Mouse (Mus musculus) intestine, embryonic 16.5 days (tissue): ENCODE data around the gene Zfp598. TPM values are rescaled to one million over a fixed set of nuclear protein-coding genes. Genes with fewer than 3 reads are reported as not detected.
A peak's percentile ranks its signal among the peaks of the same experiment; 100 is the strongest.
"Not testable (repeated sequence)": the region's sequence is repeated elsewhere in the genome, so short reads cannot be mapped to it uniquely, and the experiment has no call there.

Source experiments
- ATAC-seq: fragments of 200-750 bp; cut with Nextera tagmentation; 2 replicates; pipeline ENCODE4 v1.8.0; 2017; ENCODE audit warnings: moderate TSS enrichment, moderate library complexity
- H3K27ac ChIP-seq: fragments of 300-500 bp; sonication (generic); 2 replicates; pipeline ENCODE4 v1.5.1; 2014; ENCODE audit warnings: mild to moderate bottlenecking, low read length
- H3K27me3 ChIP-seq: fragments of 300-500 bp; sonication (generic); replicated peaks from 2 replicates; pipeline ENCODE4 v1.6.1; 2014; ENCODE audit warnings: low read length, control low read depth, mixed read lengths; ENCODE audit not compliant: control insufficient read depth, insufficient read depth
- H3K36me3 ChIP-seq: fragments of 300-500 bp; sonication (generic); 2 replicates; pipeline ENCODE4 v1.6.1; 2014; ENCODE audit warnings: low read length, control low read depth; ENCODE audit not compliant: control insufficient read depth, insufficient read depth
- H3K4me1 ChIP-seq: fragments of 300-500 bp; sonication (generic); 2 replicates; pipeline ENCODE4 v1.6.1; 2014; ENCODE audit warnings: low read length, control low read depth, mixed read lengths; ENCODE audit not compliant: control insufficient read depth, insufficient read depth
- H3K4me2 ChIP-seq: fragments of 300-500 bp; sonication (generic); 2 replicates; pipeline ENCODE4 v1.6.1; 2014; ENCODE audit warnings: low read depth, low read length, control low read depth
- H3K4me3 ChIP-seq: fragments of 300-500 bp; sonication (generic); 2 replicates; pipeline ENCODE4 v1.5.1; 2014; ENCODE audit warnings: mild to moderate bottlenecking, low read length
- H3K9ac ChIP-seq: fragments of 300-500 bp; sonication (generic); 2 replicates; pipeline ENCODE4 v1.6.1; 2014; ENCODE audit warnings: low read depth, low read length
- H3K9me3 ChIP-seq: fragments of 300-500 bp; sonication (generic); 2 replicates; pipeline ENCODE4 v1.6.1; 2016; ENCODE audit warnings: low read length, control low read depth; ENCODE audit not compliant: control insufficient read depth
- WGBS: fragments of 180-500 bp; shearing (Covaris S2); extraction: QIAGEN DNeasy Blood & Tissue Kit; methylation state at CpG from one replicate; pipeline ENCODE4 v1.1.7; 2014; 5-methylcytosine and 5-hydroxymethylcytosine counted together
- polyA plus RNA-seq: library from polyadenylated mRNA; unstranded; fragments of >200 nt; fragmentation: Nextera tagmentation; extraction: Ambion mirVana; gene quantifications from 2 replicates; pipeline ENCODE4 v1.2.1, GENCODE M21; 2015

Zfp598 gene
- polyA plus RNA-seq, 1 experiment from 2014 or later = 11.0 TPM

DNA sequence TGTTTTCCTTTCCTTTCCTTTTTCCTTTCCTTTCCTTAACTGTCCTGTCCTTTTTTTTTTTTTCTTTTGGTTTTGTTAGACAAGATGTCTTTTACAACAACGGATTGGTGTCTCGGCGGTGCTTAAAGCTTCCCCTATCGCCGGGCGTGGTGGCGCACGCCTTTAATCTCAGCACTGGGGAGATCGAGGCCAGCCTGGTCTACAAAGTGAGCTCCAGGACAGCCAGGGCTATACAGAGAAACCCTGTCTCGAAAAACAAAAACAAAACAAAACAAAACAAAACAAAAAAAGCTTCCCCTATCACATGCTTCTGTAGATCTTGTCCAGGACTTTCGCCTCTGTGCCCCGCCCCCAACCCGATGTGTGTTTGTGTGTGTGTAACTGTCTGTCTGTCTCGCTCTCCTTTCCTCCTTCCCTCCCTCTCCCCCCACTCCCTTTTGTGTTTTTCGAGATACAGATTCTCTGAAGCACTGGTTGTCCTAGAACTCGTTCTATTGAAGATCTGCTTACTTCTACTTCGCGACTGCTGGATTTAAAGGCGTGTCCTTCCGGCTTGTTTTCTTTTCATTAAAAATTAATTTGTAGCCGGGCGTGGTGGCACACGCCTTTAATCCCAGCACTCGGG lies 38.4 kb downstream of the Zfp598 start:
- H3K9ac ChIP-seq = peak overlapping the region; percentile 86
- no peaks in the 10 kb centered on the region for H3K27me3 ChIP-seq
- peak overlapping the region; percentile 79 for H3K4me2 ChIP-seq
- H3K27ac ChIP-seq = peak overlapping the region; percentile 75
- peak; percentile 38 for ATAC-seq
- H3K4me1 ChIP-seq = peaks cover 10% of the 10 kb centered on the region; the same call in 1 of the 2 replicates
- H3K36me3 ChIP-seq = peaks cover 10% of the 10 kb centered on the region; the same call in 1 of the 2 replicates
- 4% methylated on average over 24 of the region's 24 CpGs for WGBS
- H3K4me3 ChIP-seq = peak overlapping the region; percentile 64
- no peaks in the 10 kb centered on the region for H3K9me3 ChIP-seq

DNA sequence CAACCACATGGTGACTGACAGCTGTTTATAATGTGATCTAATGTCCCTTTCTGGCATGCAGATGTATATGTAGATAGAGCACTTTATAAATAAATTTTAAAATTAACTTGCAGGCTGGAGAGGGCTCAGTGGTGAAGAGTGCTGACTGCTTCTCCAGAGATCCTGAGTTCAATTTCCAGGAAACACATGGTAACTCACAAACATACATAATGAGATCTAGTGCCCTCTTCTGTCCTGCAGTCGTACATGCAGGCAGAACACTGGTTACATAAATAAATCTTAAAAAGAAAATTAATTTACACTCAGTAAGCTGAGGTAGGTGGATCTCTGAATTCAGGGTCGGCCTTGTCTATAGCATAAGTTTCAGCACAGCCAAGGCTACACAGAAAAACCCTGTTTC lies 39.2 kb downstream of the Zfp598 start:
- Histone ChIP-seq H3K27me3 (no peaks in the 10 kb centered on the region), H3K4me2 (no peak overlapping the region), H3K9me3 (no peaks in the 10 kb centered on the region), H3K9ac (no peak overlapping the region), H3K4me3 (peak overlapping the region; percentile 64; the same call in 1 of the 2 replicates), H3K4me1 (peaks cover 10% of the 10 kb centered on the region; the same call in 1 of the 2 replicates), H3K36me3 (peaks cover 10% of the 10 kb centered on the region; the same call in 1 of the 2 replicates), H3K27ac (no peak overlapping the region)
- ATAC-seq = no peak
- 31% methylated on average over 2 of the region's 2 CpGs for WGBS

GRCm38 (mm10) chr17:24715556-24715955 lies 46.1 kb downstream of the Zfp598 start:
- 74% methylated on average over 6 of the region's 6 CpGs for WGBS
- no peak overlapping the region for H3K27ac ChIP-seq

GRCm38 (mm10) chr17:24716166-24716682 lies 46.7 kb downstream of the Zfp598 start:
- Histone ChIP-seq H3K9ac (no peak overlapping the region), H3K4me3 (no peak overlapping the region), H3K36me3 (no peaks in the 10 kb centered on the region), H3K4me1 (peaks cover 5% of the 10 kb centered on the region; the same call in 1 of the 2 replicates), H3K4me2 (no peak overlapping the region), H3K27ac (no peak overlapping the region), H3K9me3 (no peaks in the 10 kb centered on the region), H3K27me3 (no peaks in the 10 kb centered on the region)
- no peak for ATAC-seq
- WGBS = 98% methylated on average over 15 of the region's 15 CpGs

More at GRCm38 (mm10) chr17:24715556-24715955, 46.1 kb downstream of the Zfp598 start:
- H3K36me3 ChIP-seq = no peaks in the 10 kb centered on the region
- peaks cover 5% of the 10 kb centered on the region; the same call in 1 of the 2 replicates for H3K4me1 ChIP-seq
- H3K9ac ChIP-seq = no peak overlapping the region
- ATAC-seq = no peak
- no peak overlapping the region for H3K4me3 ChIP-seq
- H3K27me3 ChIP-seq = no peaks in the 10 kb centered on the region
- H3K9me3 ChIP-seq = no peaks in the 10 kb centered on the region
- no peak overlapping the region for H3K4me2 ChIP-seq

- Histone ChIP-seq H3K27ac (no peak within 1 kb of the TSS), H3K9me3 (no peaks in the 10 kb centered on the region), H3K4me2 (peak within 1 kb of the TSS; percentile 57), H3K36me3 (peaks cover 7% of the 10 kb centered on the region), H3K9ac (peak within 1 kb of the TSS; percentile 96), H3K27me3 (no peaks in the 10 kb centered on the region), H3K4me3 (peak within 1 kb of the TSS; percentile 89), H3K4me1 (peaks cover 15% of the 10 kb centered on the region)
- ATAC-seq = no peak
- WGBS = 79% methylated on average over 4 of the region's 4 CpGs
Observed at GRCm38 (mm10) chr17:24717943-24718342, 48.5 kb downstream of the Zfp598 start, which contains the start of the genes Rnf151 and Rps2. Gene Rnf151 (minus strand): TSS chr17:24718063. Gene Rps2 (plus strand): TSS chr17:24718116.

- Histone ChIP-seq H3K4me1 (peaks cover 19% of the 10 kb centered on the region), H3K4me2 (peak overlapping the region; percentile 57), H3K4me3 (peak overlapping the region; percentile 89), H3K9ac (peak overlapping the region; percentile 96)
- not testable (repeated sequence) for H3K27ac ChIP-seq, H3K27me3 ChIP-seq, H3K9me3 ChIP-seq, ATAC-seq, H3K36me3 ChIP-seq
- 59% methylated on average over 5 of the region's 5 CpGs for WGBS
Observed at GRCm38 (mm10) chr17:24718938-24719337, 49.5 kb downstream of the Zfp598 start.

GRCm38 (mm10) chr17:24719494-24720222 lies 50.2 kb downstream of the Zfp598 start:
- peak; percentile 96 for ATAC-seq

GRCm38 (mm10) chr17:24720616-24721015 lies 51.1 kb downstream of the Zfp598 start:
- not testable (repeated sequence) for H3K36me3 ChIP-seq, H3K27me3 ChIP-seq, ATAC-seq, H3K9me3 ChIP-seq
- WGBS = 0% methylated on average over 11 of the region's 11 CpGs
- Histone ChIP-seq H3K4me2 (peak overlapping the region; percentile 58), H3K9ac (peak overlapping the region; percentile 69), H3K4me1 (peaks cover 19% of the 10 kb centered on the region), H3K27ac (0 out of 2 replicates have a peak overlapping the region, but pooled peaks have one; percentile 80), H3K4me3 (peak overlapping the region; percentile 89)

More at GRCm38 (mm10) chr17:24719494-24720222, 50.2 kb downstream of the Zfp598 start:
- peak overlapping the region; percentile 81 for H3K27ac ChIP-seq
- H3K4me2 ChIP-seq = peak overlapping the region; percentile 58
- H3K36me3 ChIP-seq = peaks cover 7% of the 10 kb centered on the region
- H3K9me3 ChIP-seq = no peaks in the 10 kb centered on the region
- H3K4me3 ChIP-seq = peak overlapping the region; percentile 89
- under 1% methylated on average over 61 of the region's 61 CpGs for WGBS
- peaks cover 19% of the 10 kb centered on the region for H3K4me1 ChIP-seq
- peak overlapping the region; percentile 96 for H3K9ac ChIP-seq
- no peaks in the 10 kb centered on the region for H3K27me3 ChIP-seq

DNA sequence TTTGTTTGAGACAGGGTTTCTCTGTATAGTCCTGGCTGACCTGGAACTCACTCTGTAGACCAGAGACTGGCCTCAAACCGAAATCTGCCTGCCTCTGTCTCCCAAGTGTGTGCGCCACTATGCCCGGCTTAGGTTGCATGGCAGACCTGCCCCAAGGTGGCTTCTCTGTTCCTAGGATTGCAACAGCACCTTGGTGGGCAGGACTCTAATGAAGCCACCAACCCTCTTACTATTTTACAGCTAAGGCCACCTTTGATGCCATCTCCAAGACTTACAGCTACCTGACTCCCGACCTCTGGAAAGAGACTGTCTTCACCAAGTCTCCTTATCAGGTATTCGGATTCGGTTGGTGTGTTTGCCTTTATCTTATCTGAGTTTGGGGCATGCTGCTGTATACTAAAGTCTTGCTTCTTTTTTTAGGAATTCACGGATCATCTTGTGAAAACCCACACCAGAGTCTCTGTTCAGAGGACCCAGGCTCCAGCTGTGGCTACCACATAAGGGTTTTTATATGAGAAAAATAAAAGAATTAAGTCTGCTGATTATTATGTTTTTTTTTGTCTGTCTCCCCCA lies 52.0 kb downstream of the Zfp598 start:
- H3K4me2 ChIP-seq = peak overlapping the region; percentile 58

More for the DNA sequence above, 52.0 kb downstream of the Zfp598 start:
- not testable (repeated sequence) for H3K27ac ChIP-seq, H3K9me3 ChIP-seq, H3K27me3 ChIP-seq, H3K36me3 ChIP-seq, ATAC-seq
- Histone ChIP-seq H3K4me3 (peak overlapping the region; percentile 89), H3K4me1 (peaks cover 19% of the 10 kb centered on the region), H3K9ac (peak overlapping the region; percentile 69)
- WGBS = 49% methylated on average over 7 of the region's 7 CpGs
